Mouse (Mus musculus): ENCODE results near the gene Ces3a. TPM values are rescaled to one million over a fixed set of nuclear protein-coding genes. Genes with fewer than 3 reads are reported as not detected.

The Ces3a gene
- polyA plus RNA-seq (2021) = not detected

DNA sequence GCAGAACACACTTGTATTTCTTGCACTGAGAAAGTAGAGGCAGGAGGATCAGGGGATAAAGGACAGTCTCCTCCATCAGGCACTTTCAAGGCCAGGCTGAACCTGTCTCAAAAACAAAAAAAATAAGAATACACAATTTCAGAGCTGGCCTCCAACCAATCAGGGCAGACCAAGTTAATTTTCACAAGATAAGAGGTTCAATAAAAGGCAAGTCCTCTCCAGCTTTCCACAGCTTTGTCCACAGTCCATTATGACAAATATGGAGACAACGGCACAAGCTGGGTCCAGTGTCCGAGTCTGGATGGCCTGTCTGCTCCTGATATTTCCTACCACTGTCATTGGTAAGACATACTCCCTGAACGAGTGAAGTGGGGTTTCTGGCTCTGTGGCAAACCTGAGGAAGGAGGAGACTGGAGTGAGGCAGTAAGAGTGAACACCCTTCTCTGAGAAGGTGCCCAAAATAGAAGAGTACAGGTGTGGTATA lies at the start of gene Ces3a:
Ces3a (plus strand) TSS at position 231 of the 484 bp plus-strand sequence.
- in situ Hi-C loops (cut with MboI; ENCODE audit: low pct_unique_long_range_greater_than_20kb) = loop anchor here (5.0 kb wide), 1 partner anchor 34 kb away; the partner anchor contains the start of gene Ces3b
- ATAC-seq (no peak), DNase-seq (ENCODE audit: low read depth, low spot score) (no peak)
- ChIA-PET CTCF (no interaction called here), POLR2A (no interaction called here)
- H3K27me3 ChIP-seq = peaks cover 8% of the 10 kb centered on the region
- TF ChIP-seq CTCF (IDR thresholded peaks at IDR 0.05) = no peak

DNA sequence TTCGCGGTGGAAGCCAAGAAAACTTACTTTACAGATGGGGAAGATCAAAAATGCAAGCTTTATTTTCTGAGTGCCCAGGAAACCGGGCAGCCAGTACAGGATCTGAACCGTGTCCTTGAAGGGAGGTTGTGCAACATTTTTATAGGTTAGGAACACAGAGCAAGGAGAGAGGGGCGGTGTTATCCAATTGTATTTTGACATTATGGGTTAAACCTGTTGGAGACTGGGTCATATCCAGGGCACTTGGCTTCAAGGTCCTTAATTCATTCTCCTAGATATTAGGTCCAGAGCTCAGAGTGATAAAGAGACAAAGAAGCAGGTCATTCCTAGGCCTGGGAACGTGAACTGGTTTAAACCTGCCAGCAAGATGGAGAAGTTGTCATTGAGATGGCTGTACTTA lies 49.2 kb upstream of the Ces3a start:
- no peak for DNase-seq (ENCODE audit: low read depth, low spot score)
- ChIA-PET CTCF (no interaction called here), POLR2A (no interaction called here)
- peaks cover 15% of the 10 kb centered on the region for H3K27me3 ChIP-seq
- TF ChIP-seq CTCF (IDR thresholded peaks at IDR 0.05) = no peak
- ATAC-seq = no peak
- in situ Hi-C loops (cut with MboI; ENCODE audit: low pct_unique_long_range_greater_than_20kb) = no loop called here

DNA sequence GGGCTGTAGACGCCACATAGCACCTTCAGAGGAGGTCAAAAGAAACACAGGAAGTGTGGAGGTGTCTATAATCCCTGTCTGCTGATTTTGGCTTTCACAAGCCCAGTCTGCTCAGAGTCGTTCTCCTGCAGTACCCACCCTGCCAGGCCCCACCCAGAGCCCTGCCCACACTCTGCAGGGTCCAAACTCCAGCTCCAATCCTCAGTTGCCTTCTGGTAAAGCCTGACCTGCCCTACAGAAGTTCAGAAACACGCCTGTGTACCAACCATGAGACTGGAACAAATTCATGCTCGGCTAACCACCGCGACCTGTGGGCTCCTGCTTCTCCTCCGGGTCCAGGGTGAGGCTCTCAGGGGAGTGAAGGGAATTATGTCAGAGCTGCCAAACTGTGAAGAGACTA lies 47.8 kb upstream of the Ces3a start, which contains the start of gene Ces2h:
Ces2h (plus strand) TSS at position 268 of the 400 bp plus-strand sequence.
- in situ Hi-C loops (cut with MboI; ENCODE audit: low pct_unique_long_range_greater_than_20kb) = no loop called here
- ATAC-seq = no peak
- ChIA-PET POLR2A (no interaction called here), CTCF (no interaction called here)
- no peak for DNase-seq (ENCODE audit: low read depth, low spot score)
- no peak for TF ChIP-seq CTCF (IDR thresholded peaks at IDR 0.05)
- peaks cover 7% of the 10 kb centered on the region for H3K27me3 ChIP-seq

- peaks cover under 1% of the 10 kb centered on the region for H3K27me3 ChIP-seq
- in situ Hi-C loops (cut with MboI; ENCODE audit: low pct_unique_long_range_greater_than_20kb) = no loop called here
- ATAC-seq (no peak), DNase-seq (ENCODE audit: low read depth, low spot score) (no peak)
- ChIA-PET POLR2A (no interaction called here), CTCF (no interaction called here)
- no peak for TF ChIP-seq CTCF (IDR thresholded peaks at IDR 0.05)
Measured at GRCm38 (mm10) chr8:105010000-105010399, 38.4 kb upstream of the Ces3a start.

- POLR2A ChIA-PET = no interaction called here
- TF ChIP-seq CTCF (IDR thresholded peaks at IDR 0.05) = peak; percentile 17
- peaks cover 9% of the 10 kb centered on the region for H3K27me3 ChIP-seq
- CTCF ChIA-PET = no interaction called here
- DNase-seq (ENCODE audit: low read depth, low spot score) (no peak), ATAC-seq (no peak)
- in situ Hi-C loops (cut with MboI; ENCODE audit: low pct_unique_long_range_greater_than_20kb) = no loop called here
Measured at GRCm38 (mm10) chr8:105011136-105011535, 37.3 kb upstream of the Ces3a start.

DNA sequence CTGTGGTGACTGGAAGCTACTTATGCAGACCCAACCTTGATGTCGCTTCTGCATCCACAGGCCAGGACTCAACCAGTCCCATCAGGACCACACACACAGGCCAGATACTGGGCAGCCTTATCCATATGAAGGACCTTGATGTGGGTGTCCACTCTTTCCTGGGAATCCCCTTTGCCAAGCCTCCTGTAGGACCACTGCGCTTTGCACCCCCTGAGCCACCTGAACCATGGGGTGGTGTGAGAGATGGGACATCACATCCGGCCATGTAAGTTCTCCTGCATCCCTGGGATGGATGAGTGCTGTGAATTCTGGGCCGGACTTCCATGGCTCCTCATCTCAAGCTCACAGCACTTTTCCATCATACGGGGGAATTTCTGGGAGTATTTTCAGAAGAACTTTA lies 34.0 kb upstream of the Ces3a start:
- CTCF ChIA-PET = no interaction called here
- in situ Hi-C loops (cut with MboI; ENCODE audit: low pct_unique_long_range_greater_than_20kb) = no loop called here
- peaks cover 9% of the 10 kb centered on the region for H3K27me3 ChIP-seq
- POLR2A ChIA-PET = no interaction called here
- ATAC-seq (no peak), DNase-seq (ENCODE audit: low read depth, low spot score) (no peak)
- TF ChIP-seq CTCF (IDR thresholded peaks at IDR 0.05) = no peak

DNA sequence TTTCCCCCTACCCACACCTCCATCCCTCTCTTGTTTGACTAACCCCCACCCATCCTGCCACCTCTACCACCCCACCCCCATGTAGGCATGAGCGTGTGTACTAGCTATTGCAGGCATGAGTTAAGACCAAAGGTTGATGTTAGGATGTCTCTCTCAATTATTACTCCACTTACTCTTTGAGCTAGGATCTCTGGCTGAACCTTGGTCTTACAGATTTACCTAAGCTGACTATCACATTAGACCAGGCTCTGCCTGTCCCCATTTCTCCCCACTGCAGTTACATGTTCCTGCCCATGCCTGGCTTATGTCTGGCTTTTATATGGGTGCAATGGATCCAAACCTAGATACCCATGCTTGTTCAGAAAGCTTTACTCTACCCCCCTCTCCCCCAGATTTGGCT lies 26.4 kb upstream of the Ces3a start:
- peaks cover 4% of the 10 kb centered on the region for H3K27me3 ChIP-seq
- ChIA-PET POLR2A (no interaction called here), CTCF (no interaction called here)
- DNase-seq (ENCODE audit: low read depth, low spot score) = no peak
- no peak for ATAC-seq
- in situ Hi-C loops (cut with MboI; ENCODE audit: low pct_unique_long_range_greater_than_20kb) = loop anchor here (10.0 kb wide), 1 partner anchor 367 kb away; no protein-coding TSS in a partner anchor
- TF ChIP-seq CTCF (IDR thresholded peaks at IDR 0.05) = no peak

DNA sequence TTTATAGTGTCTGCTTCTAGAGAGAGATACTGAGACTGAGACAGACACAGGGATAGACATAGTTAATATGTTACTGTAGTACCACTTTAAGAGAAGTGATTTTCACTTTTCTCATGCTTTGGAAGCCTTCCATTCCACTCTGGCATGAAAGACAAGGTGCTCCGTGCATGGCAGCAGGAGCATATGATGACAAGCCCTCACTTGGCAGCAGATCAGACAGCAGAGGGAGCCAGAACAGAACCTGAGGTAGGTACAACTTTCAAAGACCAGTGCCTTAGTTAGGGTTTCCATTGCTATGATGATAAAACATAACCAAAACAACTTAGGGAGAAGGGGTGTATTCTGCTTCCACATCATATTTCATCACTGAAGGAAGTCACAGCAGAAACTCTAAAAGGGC lies 25.3 kb upstream of the Ces3a start:
- ChIA-PET POLR2A (no interaction called here), CTCF (no interaction called here)
- TF ChIP-seq CTCF (IDR thresholded peaks at IDR 0.05) = no peak
- peaks cover 4% of the 10 kb centered on the region for H3K27me3 ChIP-seq
- DNase-seq (ENCODE audit: low read depth, low spot score) (no peak), ATAC-seq (no peak)
- in situ Hi-C loops (cut with MboI; ENCODE audit: low pct_unique_long_range_greater_than_20kb) = loop anchor here (10.0 kb wide), 1 partner anchor 368 kb away; no protein-coding TSS in a partner anchor

DNA sequence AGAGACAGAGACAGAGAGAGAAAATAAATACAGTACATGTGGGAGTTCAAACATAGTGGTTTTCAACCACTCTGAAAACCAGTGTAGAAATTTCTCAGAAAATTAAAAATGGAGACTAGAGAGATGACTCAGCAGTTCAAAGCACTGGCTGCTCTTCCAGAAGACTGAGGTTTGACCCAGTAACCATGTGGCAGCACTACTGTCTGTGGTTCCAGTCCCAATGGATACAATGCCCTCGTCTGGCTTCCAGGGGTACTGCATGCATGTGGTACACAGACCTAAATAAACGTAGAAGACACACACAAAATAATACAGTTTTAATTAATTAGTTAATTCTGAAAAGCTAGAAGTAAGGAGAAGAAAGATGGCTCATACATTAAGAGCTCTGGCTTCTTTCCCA lies 23.4 kb upstream of the Ces3a start:
- POLR2A ChIA-PET = no interaction called here
- CTCF ChIA-PET = no interaction called here
- DNase-seq (ENCODE audit: low read depth, low spot score) (no peak), ATAC-seq (no peak)
- peaks cover 4% of the 10 kb centered on the region for H3K27me3 ChIP-seq
- in situ Hi-C loops (cut with MboI; ENCODE audit: low pct_unique_long_range_greater_than_20kb) = loop anchor here (10.0 kb wide), 1 partner anchor 370 kb away; no protein-coding TSS in a partner anchor
- TF ChIP-seq CTCF (IDR thresholded peaks at IDR 0.05) = peak; percentile 66

- POLR2A ChIA-PET = no interaction called here
Measured at GRCm38 (mm10) chr8:105043510-105043909, 4.9 kb upstream of the Ces3a start.

GRCm38 (mm10) chr8:105045824-105046401 lies 2.5 kb upstream of the Ces3a start:
- ATAC-seq (no peak), DNase-seq (ENCODE audit: low read depth, low spot score) (no peak)
- no peak for TF ChIP-seq CTCF (IDR thresholded peaks at IDR 0.05)
- ChIA-PET CTCF (no interaction called here), POLR2A (no interaction called here)
- in situ Hi-C loops (cut with MboI; ENCODE audit: low pct_unique_long_range_greater_than_20kb) = loop anchor here (5.0 kb wide), 1 partner anchor 36 kb away; the partner anchor contains the start of gene Ces3b
- H3K27me3 ChIP-seq = peaks cover 8% of the 10 kb centered on the region

More at GRCm38 (mm10) chr8:105043510-105043909, 4.9 kb upstream of the Ces3a start:
- ATAC-seq (no peak), DNase-seq (ENCODE audit: low read depth, low spot score) (no peak)
- no peak for TF ChIP-seq CTCF (IDR thresholded peaks at IDR 0.05)
- peaks cover 4% of the 10 kb centered on the region for H3K27me3 ChIP-seq
- in situ Hi-C loops (cut with MboI; ENCODE audit: low pct_unique_long_range_greater_than_20kb) = no loop called here
- CTCF ChIA-PET = no interaction called here

DNA sequence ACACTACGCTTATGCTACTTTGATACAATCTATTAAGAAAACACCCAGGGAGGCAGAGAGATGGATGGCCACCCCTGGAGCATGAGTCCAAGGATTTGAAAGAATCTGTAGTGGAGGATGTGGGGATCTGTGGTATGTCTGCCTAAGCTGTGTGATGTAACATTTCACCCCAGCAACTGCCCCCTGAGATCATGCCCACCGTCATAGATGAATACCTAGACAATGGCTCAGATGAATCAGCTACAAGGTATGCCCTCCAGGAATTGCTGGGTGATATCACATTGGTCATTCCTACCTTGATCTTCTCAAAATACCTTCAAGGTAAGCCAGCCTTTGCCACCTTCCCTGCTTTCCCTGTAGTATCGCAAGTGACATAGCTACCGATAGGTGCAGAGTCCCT lies 7.8 kb downstream of the Ces3a start:
- DNase-seq (ENCODE audit: low read depth, low spot score) = no peak
- ChIA-PET POLR2A (no interaction called here), CTCF (no interaction called here)
- peaks cover 10% of the 10 kb centered on the region for H3K27me3 ChIP-seq
- ATAC-seq = no peak
- TF ChIP-seq CTCF (IDR thresholded peaks at IDR 0.05) = no peak
- in situ Hi-C loops (cut with MboI; ENCODE audit: low pct_unique_long_range_greater_than_20kb) = no loop called here
